Mouse (Mus musculus) olfactory bulb, adult 2 months (tissue): ENCODE data around the gene Pla2g1b. TPM values are rescaled to one million over a fixed set of nuclear protein-coding genes. Genes with fewer than 3 reads are reported as not detected.
"Not testable (repeated sequence)": the region's sequence is repeated elsewhere in the genome, so short reads cannot be mapped to it uniquely, and the experiment has no call there.

Experiments
- H3K27ac ChIP-seq: fragments of 200-500 bp; 2 replicates; pipeline ENCODE4 v1.5.1; 2012; ENCODE audit warnings: low read depth, low read length; ENCODE audit not compliant: insufficient read depth
- H3K4me1 ChIP-seq: fragments of 200-500 bp; 2 replicates; pipeline ENCODE4 v1.6.1; 2012; ENCODE audit warnings: low read length; ENCODE audit not compliant: control insufficient read depth, insufficient read depth
- H3K4me3 ChIP-seq: fragments of 200-500 bp; 2 replicates; pipeline ENCODE4 v1.5.1; 2012; ENCODE audit warnings: mild to moderate bottlenecking, low read depth, low read length, moderate library complexity; ENCODE audit not compliant: insufficient read depth
- CTCF ChIP-seq: fragments of 200-500 bp; IDR thresholded peaks from 2 replicates; pipeline ENCODE4 v1.5.1; 2012; ENCODE audit warnings: low read depth, mild to moderate bottlenecking, low read length, moderate library complexity; ENCODE audit not compliant: insufficient read depth
- POLR2A ChIP-seq: fragments of 200-500 bp; IDR thresholded peaks from 2 replicates; pipeline ENCODE4 v1.6.1; 2012; ENCODE audit warnings: mild to moderate bottlenecking, low read depth, low read length, moderate library complexity; ENCODE audit not compliant: insufficient read depth
- WGBS: fragments of 180-500 bp; shearing (Covaris S2); methylation state at CpG from one replicate; pipeline ENCODE4 v1.1.7; 2018; 5-methylcytosine and 5-hydroxymethylcytosine counted together
- polyA plus RNA-seq: library from polyadenylated mRNA; stranded (reverse); fragments of >200 nt; gene quantifications from 2 replicates; pipeline ENCODE4 v1.2.4, GENCODE M21; 2012; ENCODE audit warnings: low replicate concordance; ENCODE audit not compliant: missing spikeins, insufficient read depth, insufficient read length

The Pla2g1b gene
- polyA plus RNA-seq, 1 experiment = not detected

GRCm38 (mm10) chr5:115498307-115499240 lies 32.5 kb downstream of the Pla2g1b start:
- Histone ChIP-seq H3K27ac (no peak overlapping the region), H3K4me1 (0 out of 2 replicates have a peak, but pooled peaks cover 4% of the 10 kb centered on the region), H3K4me3 (no peak overlapping the region)
- 67% methylated on average over 9 of the region's 9 CpGs for WGBS
- TF ChIP-seq CTCF (no peak), POLR2A (no peak)

DNA sequence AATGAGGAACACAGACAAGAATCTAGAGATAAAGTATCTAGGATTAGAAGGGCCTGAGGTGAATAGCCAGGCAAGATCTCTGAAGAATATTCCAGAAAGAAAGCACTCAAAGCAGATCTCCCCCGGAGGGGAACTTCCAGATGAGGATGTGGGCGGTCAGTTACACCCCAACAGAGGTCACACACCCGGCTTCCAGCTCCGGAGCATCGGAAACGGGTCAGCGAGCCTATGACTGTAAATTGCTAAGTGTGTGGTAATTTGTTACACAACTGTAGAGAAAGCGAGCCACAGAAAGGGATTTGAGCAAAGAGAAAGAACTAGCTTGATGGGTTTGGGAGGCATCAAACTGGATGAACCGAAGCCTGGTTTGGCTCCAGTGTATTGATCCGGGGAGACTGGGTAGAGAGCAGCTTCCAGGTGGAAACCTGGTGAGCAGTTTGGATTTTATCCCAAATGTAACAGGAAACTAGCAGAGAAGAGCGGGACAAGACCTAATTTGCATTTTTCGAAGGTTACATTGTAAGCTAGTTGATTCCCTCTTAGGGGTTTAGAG lies 34.4 kb downstream of the Pla2g1b start:
- 78% methylated on average over 12 of the region's 12 CpGs for WGBS
- TF ChIP-seq POLR2A = no peak
- no peak for TF ChIP-seq CTCF

DNA sequence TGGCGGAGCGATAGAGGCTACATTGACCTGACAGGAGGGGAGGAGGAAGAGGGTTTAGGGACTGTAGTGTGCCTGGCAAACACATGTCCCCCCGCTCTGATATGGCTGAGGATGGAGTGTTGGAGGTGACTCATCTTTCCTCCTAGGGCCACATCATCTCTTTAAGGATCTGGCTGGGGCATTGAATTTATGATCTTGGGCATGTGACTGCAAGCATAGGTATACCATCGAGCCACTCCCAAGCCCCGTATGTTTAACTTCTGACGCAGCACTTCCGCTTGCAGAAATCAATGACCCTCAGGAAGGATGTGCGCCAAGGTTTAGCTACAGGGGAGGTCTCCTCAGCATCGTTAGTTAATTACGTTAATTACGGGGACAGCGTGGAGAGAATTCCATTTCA lies 37.0 kb downstream of the Pla2g1b start:
- peaks cover 12% of the 10 kb centered on the region for H3K4me1 ChIP-seq
- no peak overlapping the region for H3K27ac ChIP-seq
- 56% methylated on average over 12 of the region's 12 CpGs for WGBS
- no peak overlapping the region for H3K4me3 ChIP-seq
- TF ChIP-seq CTCF (no peak), POLR2A (no peak)

More for the DNA sequence above, 34.4 kb downstream of the Pla2g1b start:
- Histone ChIP-seq H3K4me3 (no peak overlapping the region), H3K4me1 (0 out of 2 replicates have a peak, but pooled peaks cover 2% of the 10 kb centered on the region), H3K27ac (no peak overlapping the region)

- H3K4me3 ChIP-seq, H3K27ac ChIP-seq: not testable (repeated sequence)
- 72% methylated on average over 4 of the region's 4 CpGs for WGBS
- H3K4me1 ChIP-seq = peaks cover 28% of the 10 kb centered on the region
Observed at GRCm38 (mm10) chr5:115505617-115506016, 39.6 kb downstream of the Pla2g1b start.

DNA sequence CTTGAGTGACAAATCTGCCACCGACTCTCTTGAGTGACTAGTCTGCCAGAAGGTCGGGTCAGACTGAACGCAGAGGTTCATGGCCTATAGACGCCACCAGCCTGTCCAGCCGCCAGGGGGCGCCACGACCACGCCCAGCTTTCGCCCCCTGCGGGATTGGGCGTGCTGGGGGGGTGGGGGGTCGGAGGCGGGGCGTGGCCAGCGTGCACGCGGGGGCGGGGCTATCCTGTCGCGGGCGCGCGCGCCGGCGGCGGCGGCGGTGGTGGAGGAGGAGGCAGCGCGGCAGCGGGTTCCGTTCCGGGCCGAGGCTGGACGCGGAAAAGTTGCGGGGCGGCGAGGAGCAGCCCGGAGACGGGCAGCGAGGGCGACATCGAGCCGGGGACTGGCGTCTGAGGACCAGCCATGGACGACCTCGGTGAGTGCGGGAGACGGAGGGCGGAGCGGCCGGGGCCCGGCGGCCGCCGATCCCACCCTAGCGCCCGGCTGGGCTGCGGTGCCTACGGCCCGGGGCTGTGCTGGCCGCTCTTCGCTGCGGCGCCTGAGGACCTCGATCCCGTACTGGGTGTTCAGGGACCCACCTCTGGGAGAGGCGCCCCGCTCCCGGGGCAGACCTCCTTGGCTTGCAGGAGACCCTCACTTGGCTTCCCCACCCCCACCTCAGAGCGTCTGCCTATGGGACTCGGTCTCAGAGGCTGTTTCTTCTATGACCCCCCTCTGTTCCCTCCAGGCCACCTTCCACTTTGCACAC lies 40.6 kb downstream of the Pla2g1b start, which contains the start of gene Pxn:
Gene Pxn, plus strand, starts transcription at position 223 of the 748 bp plus-strand sequence.
- TF ChIP-seq CTCF (peak; percentile 86), POLR2A (peak; percentile 65; the same call in 1 of the 2 replicates)
- peak within 1 kb of the TSS; percentile 60 for H3K4me3 ChIP-seq
- no peak within 1 kb of the TSS for H3K27ac ChIP-seq
- peaks cover 28% of the 10 kb centered on the region for H3K4me1 ChIP-seq
- WGBS = under 1% methylated on average over 72 of the region's 74 CpGs

DNA sequence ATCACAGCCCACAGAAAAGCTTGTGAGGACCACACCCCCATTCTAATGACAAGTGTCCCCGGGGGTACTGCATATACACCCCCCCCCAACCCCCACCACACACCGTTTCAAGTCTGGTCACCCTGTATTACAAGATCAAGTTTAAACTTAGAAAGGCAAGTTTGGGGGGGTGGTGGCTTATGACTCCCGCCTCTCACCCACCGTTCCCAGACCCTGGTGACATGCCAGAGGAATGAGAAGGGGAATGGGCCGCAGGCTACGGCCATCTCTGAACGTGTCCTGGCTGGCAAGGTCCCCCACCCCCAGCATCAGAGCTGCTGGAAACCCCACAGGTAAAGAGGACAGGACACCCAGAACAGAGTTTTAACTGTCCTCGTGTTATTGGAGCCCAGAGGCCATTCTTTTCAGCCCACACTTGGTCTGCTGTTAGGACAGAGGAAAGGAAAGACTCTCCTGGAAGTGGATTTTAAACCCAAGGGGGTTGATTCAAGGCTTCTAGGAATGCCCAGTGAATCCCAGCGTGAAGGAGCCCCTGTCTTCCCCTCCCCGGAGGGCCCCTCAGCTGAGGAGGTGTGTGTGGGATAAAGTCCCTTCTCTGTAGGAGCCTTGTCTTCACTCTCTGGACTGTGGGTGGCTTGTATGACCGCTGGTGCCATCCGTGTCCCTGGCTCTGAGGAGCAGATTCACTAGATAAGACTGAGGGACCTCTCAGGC lies 41.4 kb downstream of the Pla2g1b start:
- Histone ChIP-seq H3K27ac (no peak overlapping the region), H3K4me1 (peaks cover 28% of the 10 kb centered on the region), H3K4me3 (peak overlapping the region; percentile 60)
- WGBS = 22% methylated on average over 12 of the region's 12 CpGs
- TF ChIP-seq CTCF (no peak), POLR2A (no peak)

DNA sequence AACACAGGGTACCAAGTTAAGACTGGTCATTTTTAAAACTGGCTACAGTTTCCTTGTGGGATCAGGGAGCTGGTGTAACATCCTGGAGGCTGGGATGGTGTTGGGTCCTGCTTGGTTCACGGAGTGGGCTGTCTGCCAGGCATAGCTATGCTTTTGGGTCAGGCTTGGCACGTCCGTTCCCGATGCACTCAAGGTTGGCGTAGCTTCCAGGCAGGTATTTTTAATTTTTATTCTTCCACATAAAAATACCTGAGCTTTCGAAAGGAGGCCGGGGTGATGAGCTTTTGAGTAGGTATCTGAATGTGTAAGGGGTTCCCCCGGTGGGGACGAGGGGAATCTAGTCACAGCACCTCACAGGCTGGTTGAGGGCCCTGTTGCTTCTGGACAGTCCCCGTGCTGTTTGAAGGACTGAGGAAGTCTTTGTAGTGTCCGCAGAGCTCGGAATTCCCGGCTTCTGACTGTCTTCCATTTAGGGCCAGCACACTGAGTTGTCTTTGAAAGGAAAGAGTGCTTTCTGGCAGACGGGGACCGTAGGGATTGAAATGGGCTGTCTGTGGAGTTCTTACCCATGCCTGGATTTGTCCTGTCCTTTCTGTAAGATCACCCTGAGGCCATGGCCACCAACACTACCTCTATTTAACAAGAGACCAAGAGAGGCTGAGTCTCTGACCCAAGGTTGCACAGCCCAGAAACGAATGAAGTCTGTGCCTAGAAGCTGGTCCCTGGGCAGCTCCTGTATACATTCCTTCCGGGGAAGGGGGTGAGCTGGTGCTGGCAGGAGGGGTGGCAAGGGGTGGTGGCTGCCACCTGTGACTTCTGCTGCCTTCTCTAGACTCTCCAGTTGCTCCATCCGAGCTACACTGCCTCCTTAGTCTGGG lies 42.2 kb downstream of the Pla2g1b start:
- 58% methylated on average over 18 of the region's 18 CpGs for WGBS
- no peak overlapping the region; the same call in 1 of the 2 replicates for H3K27ac ChIP-seq
- H3K4me1 ChIP-seq = peaks cover 28% of the 10 kb centered on the region
- no peak for TF ChIP-seq CTCF
- no peak for TF ChIP-seq POLR2A
- H3K4me3 ChIP-seq = peak overlapping the region; percentile 60

DNA sequence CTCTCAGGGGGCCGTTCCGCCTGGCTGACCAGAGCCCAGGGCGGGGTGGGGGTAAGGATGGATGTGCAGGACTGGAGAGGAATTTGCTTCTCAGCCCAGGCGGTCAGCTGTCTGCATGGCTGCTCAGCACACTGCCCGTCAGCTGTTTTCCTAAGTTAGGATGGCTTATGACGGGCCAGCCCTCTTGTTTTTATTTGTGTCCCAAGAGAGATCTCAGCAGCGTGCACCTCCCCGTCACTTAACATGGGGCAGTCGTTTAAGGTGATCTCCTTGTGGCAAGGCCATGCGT lies 42.7 kb downstream of the Pla2g1b start:
- H3K27ac ChIP-seq = no peak overlapping the region; the same call in 1 of the 2 replicates
- peaks cover 28% of the 10 kb centered on the region for H3K4me1 ChIP-seq
- TF ChIP-seq POLR2A (no peak), CTCF (no peak)
- WGBS = 59% methylated on average over 10 of the region's 10 CpGs
- peak overlapping the region; percentile 13 for H3K4me3 ChIP-seq
